Mouse (Mus musculus) urinary bladder, adult 2 months (tissue): ENCODE results near the gene Bloc1s4. TPM values are rescaled to one million over a fixed set of nuclear protein-coding genes. Genes with fewer than 3 reads are reported as not detected.

ENCODE experiments used
- DNase-seq: peaks from one replicate; pipeline ENCODE4 v3.0.0; 2022; ENCODE audit warnings: low spot score
- polyA plus RNA-seq: library from polyadenylated mRNA; depleted of rRNA; stranded (reverse); fragments of >200 nt; gene quantifications from 2 replicates; pipeline ENCODE4 v1.2.3, GENCODE M21; 2012

The Bloc1s4 gene
- polyA plus RNA-seq, 1 experiment = 26.2 TPM

DNA sequence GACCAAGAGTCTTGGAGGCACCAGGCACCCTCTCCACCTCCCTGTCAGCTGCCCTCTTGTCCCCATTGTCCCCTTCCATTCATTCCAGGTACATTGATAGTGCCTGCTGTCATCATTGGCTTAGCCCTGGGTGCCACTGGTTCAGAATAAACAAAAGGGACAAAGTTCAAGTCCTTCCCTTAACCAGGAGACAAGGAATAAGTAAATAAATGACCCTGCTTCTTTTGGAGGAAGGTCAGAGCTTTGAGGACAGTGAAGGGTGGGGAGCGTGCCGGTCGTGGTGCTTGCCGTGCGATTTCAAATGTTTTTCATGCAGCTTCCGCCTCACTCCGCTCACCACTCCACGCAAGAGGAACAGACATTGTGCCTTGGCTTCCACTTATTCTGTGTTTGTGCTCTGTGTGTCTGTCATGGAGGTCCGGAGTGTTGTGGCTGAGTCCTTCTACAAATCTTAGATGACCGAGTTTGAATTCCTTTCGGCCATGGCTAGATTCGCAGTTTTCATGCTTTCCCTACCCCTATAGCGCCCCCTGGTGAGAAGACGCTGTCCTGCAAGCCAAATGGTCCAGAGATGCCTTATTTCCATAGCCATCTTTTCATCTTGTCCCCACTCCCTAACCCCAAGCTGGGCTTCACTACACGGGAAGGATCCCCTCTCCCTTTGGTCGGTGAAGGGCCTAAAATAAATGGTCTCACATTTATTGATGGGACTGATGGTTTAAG lies 6.2 kb downstream of the Bloc1s4 start:
- peak; percentile 66 for DNase-seq

DNA sequence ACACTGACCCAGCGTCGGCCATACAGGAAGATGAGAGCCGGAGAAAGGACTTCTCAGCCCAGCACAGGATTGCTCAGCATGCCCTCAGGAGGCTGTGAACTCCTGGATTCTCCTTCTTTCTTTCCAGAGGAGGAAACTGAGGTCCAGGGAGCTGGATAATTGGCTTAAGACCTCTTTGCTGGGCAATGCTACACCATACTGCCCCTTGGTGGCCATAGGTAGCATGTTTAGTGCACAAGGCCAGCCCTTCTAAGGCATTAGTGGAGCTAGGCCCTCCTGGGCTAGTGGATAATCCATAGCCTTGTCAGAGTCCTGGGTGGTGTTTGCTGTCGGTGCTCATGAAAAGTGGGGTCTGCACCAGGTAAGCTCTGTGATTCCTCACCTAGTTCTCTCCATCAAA lies 8.6 kb downstream of the Bloc1s4 start:
- DNase-seq = no peak

DNA sequence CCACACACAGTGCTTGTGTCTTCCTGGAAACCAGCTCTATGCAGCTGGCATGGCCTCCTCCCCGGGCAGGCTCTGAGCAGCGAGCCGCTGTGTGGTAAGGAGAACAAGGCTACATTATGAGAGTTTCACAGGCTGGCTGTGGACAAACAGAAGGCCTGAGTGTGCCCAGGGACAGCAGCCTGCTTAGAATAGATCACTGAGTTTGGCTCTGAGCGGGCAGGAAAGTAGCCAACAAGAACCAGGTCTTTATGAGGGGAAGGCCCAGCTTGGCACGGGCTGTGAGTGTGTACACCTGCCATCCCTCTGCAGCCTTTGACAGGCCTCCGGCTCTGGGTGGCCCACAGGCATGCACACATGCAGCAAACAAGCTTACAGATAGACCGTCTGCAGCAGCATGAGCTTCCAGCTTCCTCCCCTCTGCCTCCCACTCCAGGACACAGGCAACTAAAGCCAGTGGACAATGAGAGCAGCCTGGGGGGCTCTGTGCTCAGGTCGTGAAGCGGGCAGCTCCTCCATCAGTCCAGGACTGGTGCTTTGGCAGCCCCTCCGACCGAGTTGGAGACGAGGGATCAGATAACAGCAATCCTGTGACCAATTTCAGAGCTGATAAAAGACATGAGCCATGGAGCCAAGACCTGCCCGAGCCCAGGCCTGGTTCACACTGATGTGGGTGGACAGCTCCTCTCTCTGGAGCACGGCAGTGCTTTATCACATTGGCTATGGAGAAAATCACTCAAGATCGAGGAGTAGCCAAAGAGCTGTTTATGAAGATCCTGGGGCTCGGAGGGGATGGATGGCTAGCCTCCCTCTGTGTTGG lies 9.4 kb downstream of the Bloc1s4 start:
- DNase-seq = no peak

DNA sequence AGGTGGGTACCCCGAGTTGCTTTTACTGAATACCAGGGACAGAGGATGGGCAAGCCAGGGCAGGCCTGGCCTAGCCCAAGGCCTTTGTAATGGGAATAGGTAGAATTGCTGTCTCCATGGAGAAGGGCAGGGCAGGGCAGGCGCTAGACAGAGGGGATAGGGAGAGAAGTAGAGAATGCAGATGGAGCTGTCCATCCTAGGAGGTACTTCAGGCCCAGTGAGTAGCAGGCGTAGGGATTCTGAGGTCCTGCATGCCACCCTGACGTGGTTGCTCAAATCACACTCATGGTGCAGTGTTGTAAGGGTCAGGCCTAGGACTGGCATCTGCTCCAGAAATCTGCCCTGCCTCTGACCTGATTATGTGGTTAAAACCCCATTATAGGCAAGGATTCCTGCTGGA lies 10.7 kb downstream of the Bloc1s4 start:
- DNase-seq = no peak

DNA sequence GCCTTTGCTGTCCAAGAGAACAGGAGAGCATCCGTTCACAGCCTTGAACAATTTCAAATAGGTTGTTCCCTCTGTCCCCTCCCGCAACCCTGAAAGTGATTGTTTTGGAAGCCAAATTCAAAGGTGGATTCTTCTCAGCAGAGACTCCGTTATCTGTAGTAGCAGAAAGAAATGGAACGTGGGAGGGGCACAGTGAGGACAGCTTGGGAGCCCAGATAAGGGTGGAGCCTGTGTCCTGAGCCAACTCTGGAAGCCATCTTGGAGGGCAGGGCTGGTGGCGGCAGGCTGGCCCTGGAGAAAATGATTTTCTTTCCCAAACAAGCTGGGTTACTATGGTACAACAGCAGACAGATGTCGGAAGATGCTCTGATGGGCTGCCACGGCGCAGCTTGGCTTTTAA lies 12.4 kb downstream of the Bloc1s4 start:
- DNase-seq = no peak

DNA sequence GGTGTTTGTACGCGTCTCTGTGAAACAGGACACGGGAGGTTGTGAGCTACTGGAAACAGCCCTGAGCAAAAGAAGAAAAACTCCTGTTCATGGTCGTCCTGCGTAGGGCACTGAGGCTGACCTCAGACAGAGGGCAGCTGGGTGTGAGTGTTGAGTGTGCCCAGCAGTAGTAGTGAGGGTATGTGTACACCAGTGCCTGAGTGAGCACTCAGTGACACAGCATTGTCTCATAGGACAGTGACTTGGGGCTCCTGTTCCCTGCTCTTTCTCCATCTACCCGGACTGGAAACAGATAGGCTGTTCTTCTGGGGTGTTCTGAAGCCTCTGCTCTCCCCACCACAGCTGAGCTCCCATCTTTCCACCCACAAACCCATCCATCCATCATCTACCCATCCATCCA lies 13.3 kb downstream of the Bloc1s4 start:
- DNase-seq = no peak

DNA sequence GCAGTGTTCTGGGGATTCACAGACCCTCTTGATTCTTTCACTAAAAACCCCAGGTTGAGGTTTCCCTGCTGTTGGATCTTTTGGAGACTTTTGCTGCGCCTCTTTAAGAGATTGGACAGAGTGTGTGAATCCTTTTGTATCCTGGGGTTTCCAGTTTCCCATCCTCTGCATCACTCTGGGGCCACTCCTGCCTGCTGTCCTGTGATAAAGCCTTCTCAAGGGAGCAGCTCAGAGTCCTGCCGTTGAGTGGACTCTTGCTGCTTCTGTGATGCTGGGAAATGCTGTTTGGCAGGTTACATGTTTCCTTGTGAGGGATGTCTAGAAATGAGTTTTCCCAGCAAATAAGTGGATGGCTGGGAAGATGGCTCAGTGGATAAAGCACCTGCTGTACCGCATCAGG lies 15.0 kb downstream of the Bloc1s4 start:
- DNase-seq = no peak

DNA sequence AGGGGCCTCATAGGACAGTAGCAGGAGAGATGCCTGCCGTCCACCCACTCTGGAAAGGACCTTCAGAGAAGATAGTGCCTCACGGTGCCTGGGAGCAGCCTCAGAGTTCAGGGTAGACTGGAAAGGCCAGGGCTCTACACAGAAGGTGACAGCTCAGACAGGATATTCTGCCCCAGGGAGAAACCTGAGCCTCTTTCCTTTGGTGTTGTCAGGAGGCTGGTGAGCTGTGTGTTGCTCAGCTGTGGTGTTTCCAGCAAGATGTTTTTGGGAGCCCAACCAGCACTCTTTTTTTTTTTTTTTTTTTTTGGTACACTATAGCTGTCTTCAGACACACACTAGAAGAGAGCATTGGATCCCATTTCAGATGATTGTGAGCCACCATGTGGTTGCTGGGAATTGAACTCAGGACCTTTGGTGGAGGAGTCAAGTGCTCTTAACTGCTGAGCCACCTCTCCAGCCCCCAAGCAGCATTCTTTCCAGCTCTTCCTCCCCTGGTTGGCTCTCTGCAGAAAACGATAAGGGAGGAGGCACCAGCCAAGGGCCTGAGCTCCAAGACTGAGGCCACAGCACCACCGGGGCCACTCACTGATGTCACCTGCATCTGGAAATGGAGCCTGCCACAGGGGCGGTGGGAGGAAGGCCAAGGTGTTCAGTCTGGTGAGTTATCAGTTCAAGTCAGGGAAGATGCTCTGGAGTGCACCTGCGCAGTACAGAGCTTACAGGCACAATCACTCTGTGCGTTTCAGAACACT lies 16.4 kb downstream of the Bloc1s4 start:
- no peak for DNase-seq

DNA sequence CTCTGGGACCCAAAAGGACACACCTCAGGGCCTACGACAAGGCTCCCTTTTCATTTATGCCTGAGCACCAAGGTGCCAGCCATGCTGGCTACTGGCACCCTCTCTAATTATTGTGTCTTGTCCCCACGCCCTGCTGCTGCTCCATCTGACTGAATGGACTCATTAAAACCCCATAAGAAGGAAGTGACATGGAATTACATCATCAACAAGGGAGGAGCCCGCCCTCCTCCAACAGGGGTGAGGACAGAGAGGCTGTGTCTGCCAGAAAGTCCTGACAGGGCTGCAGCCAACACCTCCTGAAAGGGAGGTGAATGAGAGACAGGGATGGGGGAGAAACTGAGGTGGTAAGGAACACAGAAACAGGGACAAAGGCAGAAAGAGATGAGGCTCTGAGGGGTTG lies 17.8 kb downstream of the Bloc1s4 start:
- DNase-seq = no peak

DNA sequence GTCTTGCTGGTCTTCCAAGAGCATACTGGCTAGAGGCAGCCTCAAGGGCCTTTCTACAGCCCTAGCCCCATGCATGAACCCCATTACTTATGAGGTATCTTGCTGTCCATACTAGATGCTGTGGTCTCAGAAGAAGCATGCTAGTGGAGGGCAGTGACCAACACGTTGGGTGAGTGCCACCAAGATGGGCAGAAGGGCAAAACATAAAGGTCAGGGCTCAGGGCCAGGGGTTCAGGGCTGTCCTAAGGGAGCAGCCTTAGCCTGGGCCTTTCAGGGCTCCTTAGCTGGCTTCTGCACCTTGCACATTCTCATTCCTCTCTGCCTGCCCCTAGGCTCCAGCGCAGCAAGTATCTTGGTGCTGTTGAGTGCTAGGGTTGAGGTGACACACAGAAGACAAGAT lies 18.5 kb downstream of the Bloc1s4 start:
- DNase-seq = no peak

DNA sequence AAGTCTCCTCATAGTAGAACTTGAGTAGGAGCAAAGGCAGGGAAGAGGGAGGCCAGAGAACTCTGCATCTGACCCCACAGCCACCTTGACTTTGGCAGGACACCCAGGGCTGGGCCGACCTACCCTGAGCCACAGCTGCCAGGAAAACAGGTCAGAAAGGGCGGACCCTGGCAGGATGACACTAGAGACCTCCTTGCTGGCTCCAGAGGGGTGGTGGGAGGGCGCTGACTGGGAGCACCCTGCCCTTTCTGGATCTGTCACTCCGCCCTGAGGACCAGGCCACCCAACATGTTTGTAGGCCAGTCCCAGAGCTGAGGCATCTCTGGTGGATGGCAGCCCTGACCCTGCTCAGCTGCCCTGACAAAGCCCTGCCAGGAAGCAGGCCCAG lies 19.4 kb downstream of the Bloc1s4 start:
- DNase-seq = no peak

DNA sequence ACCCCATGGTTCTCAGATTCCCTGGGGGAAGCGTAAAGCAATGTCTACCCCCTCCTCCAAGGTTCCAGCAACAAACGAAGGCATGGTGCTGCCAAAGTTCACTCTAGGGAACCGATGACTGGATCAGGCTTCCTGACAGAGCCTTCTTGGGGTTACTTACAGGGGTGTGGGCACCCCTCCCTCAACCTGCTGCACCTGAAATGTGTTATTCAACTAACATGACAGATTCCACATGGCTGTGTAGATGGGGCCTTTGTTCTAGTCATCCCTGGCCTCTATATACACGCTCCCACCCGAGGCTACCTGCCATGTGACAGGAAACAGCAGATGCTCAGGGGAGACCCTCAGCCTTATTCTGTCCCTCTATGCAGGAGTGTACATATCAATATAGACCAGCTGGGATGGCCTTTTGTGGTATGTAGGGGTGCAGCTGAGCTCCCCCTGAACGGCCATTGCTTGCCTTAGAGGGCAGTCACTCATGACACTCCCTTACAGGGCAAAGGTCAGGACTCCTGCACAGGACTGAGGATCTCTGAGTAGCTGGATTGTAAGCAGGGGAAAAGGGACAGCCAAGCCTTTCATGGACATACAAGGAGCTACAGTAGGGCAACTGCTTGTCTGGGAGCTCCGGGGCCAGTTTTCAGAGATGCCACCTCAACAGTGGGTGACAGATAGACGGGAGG lies 19.9 kb downstream of the Bloc1s4 start:
- DNase-seq = no peak

DNA sequence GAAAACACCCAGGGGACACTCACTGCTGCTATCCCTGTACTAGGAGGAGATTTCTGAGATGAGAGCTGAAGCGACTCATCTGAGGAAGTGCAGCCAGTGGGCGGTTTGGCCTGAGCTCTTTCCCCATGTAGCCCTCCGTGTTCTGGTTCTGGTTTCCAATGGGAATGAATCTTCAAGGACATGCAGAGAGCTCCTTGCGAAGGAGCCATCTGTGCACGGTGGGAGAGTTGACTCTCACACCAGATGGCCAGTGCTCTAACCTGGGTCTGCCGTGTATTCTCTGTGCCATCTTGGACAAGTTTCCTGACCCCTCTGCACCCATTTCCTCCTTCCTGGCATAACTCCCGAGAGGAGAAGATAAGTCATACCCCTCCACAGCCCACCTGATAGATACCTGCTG lies 20.7 kb downstream of the Bloc1s4 start:
- DNase-seq = no peak

DNA sequence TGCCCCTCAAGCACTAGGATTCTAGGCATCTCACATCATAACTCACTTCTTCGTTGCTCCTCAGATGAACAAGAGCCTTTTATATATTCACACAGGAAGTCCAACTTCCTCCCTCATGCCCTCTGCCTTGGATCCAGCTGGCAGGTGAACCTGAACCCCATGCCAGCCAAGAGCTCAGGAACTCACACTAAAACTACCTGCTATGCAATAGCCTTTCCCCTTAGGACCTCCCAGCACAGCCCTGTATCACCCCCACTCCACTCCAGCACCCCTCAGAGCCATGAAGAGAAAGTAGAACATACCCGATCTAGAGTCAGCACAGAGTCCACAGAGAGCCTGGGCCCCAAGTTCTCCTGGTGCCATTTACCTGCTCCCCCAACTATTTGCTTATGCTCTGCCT lies 21.3 kb downstream of the Bloc1s4 start:
- DNase-seq = no peak

DNA sequence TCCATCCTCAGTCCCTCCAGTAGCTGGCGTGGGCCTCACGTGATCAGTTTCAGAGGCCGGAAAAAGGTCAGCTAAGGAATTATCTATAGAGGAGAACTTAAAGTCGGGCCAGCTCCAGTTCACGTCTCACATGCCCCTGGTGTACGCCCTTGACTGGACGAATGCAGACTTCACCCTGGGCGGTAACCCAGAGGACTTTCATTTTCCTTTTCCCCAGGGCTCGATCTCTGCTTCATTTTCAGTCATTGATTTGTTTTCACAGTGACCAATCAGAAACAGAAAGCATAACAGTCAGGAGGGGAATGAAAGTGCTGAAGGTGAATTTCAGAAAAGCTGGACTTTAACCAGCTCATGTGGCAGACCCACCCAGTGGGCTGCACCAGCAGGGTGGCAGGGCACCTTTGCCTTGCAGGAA lies 22.1 kb downstream of the Bloc1s4 start:
- no peak for DNase-seq

DNA sequence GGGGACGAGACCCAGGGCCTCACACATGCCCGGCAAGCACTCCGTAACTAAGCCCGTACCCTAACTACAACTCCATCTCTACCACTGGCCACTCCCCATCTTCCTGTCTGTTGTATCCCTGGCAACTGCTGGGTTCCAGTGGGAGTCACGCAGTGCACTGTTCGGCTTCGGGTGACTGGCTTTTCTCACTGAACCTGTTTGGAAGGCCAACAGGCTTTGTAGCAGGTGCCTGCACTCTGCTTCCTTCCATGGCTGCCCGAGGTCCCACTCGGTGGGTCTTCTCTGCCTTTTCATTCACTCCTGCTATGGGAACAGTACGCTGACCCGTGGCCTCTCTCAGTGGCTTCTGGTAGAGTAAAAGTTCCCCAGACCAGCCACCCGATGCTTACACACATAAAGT lies 22.6 kb downstream of the Bloc1s4 start:
- DNase-seq = no peak

DNA sequence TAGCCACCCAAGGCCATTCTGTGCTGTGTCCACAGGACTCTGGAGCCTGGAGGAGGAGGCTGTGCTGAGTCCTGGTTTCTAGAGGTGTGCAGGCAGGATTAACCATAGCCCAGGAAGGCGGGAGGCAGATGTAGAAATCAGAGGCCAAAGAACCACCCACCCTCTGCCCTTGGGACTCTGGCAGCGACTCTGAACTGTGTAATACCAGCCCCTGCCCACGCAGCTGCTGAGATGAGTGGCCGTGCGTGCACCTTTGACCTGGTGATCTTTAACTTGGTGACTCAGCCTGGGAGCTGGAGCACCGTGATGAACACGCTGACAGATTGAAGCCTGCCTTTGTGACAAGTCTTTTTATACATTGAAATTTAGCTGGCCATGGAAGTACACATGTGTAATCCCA lies 24.2 kb downstream of the Bloc1s4 start:
- DNase-seq = no peak

DNA sequence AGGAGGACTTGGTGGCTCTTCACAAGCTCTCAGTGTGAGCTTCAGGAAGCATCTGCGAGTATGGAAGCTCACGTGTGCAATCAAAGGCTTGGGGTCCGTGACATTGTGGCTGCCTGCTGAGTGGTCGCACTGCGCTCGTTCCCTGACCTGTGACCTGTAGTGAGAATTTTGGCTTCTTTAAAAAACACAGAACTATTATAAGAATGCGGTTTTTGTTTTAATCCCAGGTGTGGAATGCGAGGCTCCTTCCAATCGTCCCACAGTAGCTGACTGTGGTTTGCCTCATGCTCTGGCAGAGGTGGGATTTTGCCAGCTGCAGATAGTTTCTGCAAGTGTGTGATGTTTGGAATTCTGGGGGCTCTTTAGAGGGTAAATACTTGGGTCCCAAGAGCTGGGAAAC lies 25.1 kb downstream of the Bloc1s4 start:
- DNase-seq = no peak

DNA sequence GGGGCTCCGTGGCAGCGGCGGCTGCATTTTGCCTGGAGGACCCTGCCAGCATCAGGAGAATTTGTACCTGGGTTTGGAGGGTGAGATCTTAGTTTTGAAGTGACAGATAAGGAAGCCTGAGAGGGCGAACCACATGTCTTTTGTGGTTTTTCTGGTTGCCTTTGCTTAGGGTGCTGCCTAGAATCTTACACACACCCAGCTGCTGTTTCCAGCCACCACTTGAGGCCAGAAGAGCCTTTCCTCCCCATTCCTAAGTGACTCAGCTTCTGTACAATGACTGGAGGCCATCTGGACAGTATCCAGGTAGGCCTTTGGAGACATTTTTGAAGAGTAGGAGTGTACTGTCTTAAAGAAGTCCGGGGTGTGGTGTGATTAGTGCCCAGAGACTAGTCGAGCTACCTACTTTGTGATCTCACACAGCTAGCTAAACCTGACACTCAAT lies 26.0 kb downstream of the Bloc1s4 start:
- no peak for DNase-seq

DNA sequence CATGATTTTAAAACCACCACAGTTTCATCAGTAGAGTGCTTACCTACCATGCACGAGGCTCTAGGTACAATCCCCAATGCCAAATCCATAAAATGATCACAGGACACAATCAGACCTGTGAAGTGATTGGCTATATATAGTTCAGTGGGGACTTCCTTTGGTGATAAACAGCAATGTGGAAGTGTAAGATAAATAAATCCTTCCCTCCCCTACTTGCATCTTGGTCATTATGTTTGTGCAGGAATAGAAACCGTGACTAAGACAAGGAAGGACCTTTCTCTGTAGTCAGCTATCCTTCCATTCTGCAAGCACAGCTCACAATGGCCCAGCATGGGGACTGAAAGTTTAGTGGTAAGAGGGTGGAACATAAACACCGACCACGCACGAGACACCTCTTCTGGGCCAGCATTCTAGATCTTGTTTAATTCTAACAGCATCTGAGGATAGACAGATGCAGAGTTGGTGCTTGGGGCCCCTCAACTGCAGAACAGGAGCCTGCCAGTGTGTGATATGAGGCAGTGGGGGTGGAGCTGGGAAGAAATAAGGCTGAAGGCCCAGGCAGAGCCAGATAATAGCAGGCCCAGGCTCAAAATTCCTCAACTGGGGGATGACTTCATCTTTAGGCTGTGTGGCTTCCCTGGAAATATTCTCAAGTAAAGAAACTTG lies 27.6 kb downstream of the Bloc1s4 start:
- DNase-seq = no peak

DNA sequence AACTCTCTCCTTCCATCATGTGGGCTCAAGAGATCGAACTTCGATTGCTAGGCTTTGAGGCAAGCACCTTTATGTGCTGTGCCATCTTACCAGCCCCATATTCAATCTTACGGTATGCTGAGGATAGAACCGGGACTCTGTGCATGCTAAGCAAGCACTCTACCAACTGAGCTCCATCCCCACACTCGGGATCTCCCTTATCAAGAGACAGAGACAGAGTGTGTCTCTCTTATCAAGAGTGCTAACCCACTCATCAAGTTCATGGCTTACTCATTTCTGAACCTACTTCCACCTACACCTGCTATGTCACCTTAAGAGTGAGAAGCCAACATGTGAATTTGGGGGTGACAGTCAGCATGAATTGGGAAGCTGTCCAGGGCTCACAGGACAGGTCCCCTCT lies 28.2 kb downstream of the Bloc1s4 start:
- DNase-seq = no peak

DNA sequence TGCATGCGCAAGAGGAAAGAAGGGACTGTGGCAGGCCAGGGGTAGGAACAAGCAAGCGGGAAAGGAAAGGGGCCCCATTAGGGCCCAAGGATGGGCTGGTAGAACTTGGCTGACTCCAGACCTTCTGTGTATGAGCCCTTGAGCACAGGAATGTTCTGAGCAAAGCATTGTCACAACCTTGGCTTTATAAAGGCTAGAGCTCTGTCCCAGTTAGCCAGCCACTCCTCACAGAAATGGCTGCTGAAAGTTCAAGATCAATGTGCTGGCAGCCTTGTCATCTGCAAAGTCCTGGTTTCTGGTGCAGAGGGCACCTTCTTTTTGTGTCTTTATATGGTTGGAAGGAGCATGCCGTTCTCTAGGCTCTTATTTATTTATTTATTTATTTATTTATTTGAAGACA lies 28.8 kb downstream of the Bloc1s4 start:
- DNase-seq = no peak
